Mouse (Mus musculus) midbrain, embryonic 15.5 days (tissue): ENCODE measurements around the gene Tcn2. TPM values are rescaled to one million over a fixed set of nuclear protein-coding genes. Genes with fewer than 3 reads are reported as not detected.

ENCODE experiments used
- ATAC-seq: fragments of 200-750 bp; cut with Nextera tagmentation; replicated peaks from 2 replicates; pipeline ENCODE4 v1.8.0; 2017; ENCODE audit warnings: moderate TSS enrichment
- H3K27ac ChIP-seq: fragments of 300-500 bp; sonication (generic); 2 replicates; pipeline ENCODE4 v1.5.1; 2015; ENCODE audit warnings: mild to moderate bottlenecking, inconsistent platforms
- H3K27me3 ChIP-seq: fragments of 300-500 bp; sonication (generic); replicated peaks from 2 replicates; pipeline ENCODE4 v1.6.1; 2015; ENCODE audit warnings: inconsistent platforms
- H3K36me3 ChIP-seq: fragments of 300-500 bp; sonication (generic); replicated peaks from 2 replicates; pipeline ENCODE4 v1.6.1; 2015; ENCODE audit warnings: inconsistent platforms
- H3K4me1 ChIP-seq: fragments of 300-500 bp; sonication (generic); 2 replicates; pipeline ENCODE4 v1.6.1; 2015; ENCODE audit warnings: inconsistent platforms
- H3K4me2 ChIP-seq: fragments of 300-500 bp; sonication (generic); 2 replicates; pipeline ENCODE4 v1.6.1; 2015; ENCODE audit warnings: inconsistent platforms, mild to moderate bottlenecking, moderate library complexity
- H3K4me3 ChIP-seq: fragments of 300-500 bp; sonication (generic); 2 replicates; pipeline ENCODE4 v1.5.1; 2015; ENCODE audit warnings: mild to moderate bottlenecking, inconsistent platforms
- H3K9ac ChIP-seq: fragments of 300-500 bp; sonication (generic); 2 replicates; pipeline ENCODE4 v1.6.1; 2015; ENCODE audit warnings: mild to moderate bottlenecking, inconsistent platforms
- H3K9me3 ChIP-seq: fragments of 300-500 bp; sonication (generic); 2 replicates; pipeline ENCODE4 v1.6.1; 2016; ENCODE audit warnings: inconsistent platforms
- WGBS: fragments of 180-500 bp; shearing (Covaris S2); methylation state at CpG from one replicate; pipeline ENCODE4 v1.1.7; 2015; ENCODE audit warnings: mixed read lengths; 5-methylcytosine and 5-hydroxymethylcytosine counted together
- polyA plus RNA-seq: library from polyadenylated mRNA; unstranded; fragments of >200 nt; fragmentation: Nextera tagmentation; extraction: Ambion mirVana; gene quantifications from 2 replicates; pipeline ENCODE4 v1.2.1, GENCODE M21; 2015

Gene Tcn2
- polyA plus RNA-seq, 1 experiment from 2014 or later: 22.6 TPM

DNA sequence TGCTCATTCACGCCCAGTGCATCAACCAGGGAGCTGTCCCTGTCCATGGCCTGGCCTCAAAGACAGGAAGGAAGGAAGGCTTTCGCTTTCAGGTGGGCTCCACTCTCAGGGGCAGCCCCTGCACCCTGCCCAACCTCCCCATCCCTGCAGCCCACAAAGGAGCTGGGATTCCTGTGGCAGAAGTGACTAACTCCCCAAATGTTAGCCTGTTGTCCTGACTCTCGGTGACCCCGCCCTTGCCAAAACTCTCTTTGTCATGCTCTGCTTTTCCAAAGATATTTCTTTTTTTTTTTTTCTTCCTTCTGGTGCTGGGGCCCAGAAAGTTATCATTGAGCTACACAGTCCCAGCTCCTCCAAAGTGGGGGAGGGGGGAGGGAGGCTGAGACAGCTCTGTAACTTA, 22.7 kb downstream of the Tcn2 start:
- Histone ChIP-seq H3K27ac (no peak overlapping the region), H3K9me3 (no peaks in the 10 kb centered on the region), H3K4me1 (peaks cover 47% of the 10 kb centered on the region), H3K27me3 (no peaks in the 10 kb centered on the region), H3K4me3 (no peak overlapping the region), H3K4me2 (no peak overlapping the region), H3K36me3 (0 out of 2 replicates have a peak, but pooled peaks cover 2% of the 10 kb centered on the region), H3K9ac (no peak overlapping the region)
- 90% methylated on average over 4 of the region's 4 CpGs for WGBS
- ATAC-seq: no peak

DNA sequence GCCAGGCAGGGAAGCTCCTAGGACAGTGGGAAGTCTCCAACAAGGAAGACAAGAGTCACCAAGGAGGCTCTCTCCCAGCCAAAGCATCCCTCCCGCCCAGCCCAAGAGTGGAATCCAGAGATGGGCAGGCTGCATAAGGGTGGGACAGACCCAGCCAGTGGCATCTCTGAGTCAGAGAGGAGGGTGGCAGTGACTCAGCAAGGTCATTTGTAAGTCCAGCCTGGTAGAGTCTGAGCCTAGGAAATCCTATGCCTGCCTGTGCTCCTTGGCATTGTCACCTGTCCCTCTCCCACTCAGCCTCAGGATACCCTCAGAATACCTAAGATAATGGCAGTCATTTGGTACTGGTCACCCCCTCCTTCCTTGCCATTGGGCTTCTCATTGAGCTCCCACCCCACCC, 26.5 kb downstream of the Tcn2 start:
- WGBS: 100% methylated on average over 1 of the region's 1 CpGs

DNA sequence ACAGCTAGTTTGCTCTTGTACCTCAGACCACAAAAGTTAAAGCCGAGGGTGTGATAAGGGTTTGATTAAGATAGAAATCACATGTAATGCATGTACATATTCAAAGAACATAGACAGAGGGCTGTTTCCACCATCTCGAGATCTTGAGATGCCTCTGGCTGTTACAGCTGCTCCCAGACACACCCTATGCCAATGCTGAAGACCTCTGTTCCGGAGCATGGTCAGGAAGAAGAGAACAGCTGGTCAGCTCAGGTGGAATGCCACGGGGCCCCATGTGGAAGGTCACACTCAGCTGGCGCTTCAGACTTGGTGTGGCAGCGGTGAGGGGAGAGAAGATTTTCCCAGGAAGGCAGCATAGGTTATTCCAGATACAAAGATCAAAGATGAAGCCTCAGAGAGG, 27.3 kb downstream of the Tcn2 start:
- Histone ChIP-seq H3K36me3 (0 out of 2 replicates have a peak, but pooled peaks cover 2% of the 10 kb centered on the region), H3K9me3 (no peaks in the 10 kb centered on the region), H3K4me3 (no peak overlapping the region), H3K4me1 (peaks cover 18% of the 10 kb centered on the region), H3K9ac (no peak overlapping the region), H3K4me2 (no peak overlapping the region), H3K27ac (no peak overlapping the region), H3K27me3 (no peaks in the 10 kb centered on the region)
- 88% methylated on average over 6 of the region's 6 CpGs for WGBS
- ATAC-seq: no peak

More for the DNA sequence above, 26.5 kb downstream of the Tcn2 start:
- H3K4me2 ChIP-seq: no peak overlapping the region
- no peak overlapping the region for H3K4me3 ChIP-seq
- no peak overlapping the region for H3K9ac ChIP-seq
- H3K9me3 ChIP-seq: no peaks in the 10 kb centered on the region
- no peaks in the 10 kb centered on the region for H3K27me3 ChIP-seq
- H3K27ac ChIP-seq: no peak overlapping the region
- peaks cover 20% of the 10 kb centered on the region for H3K4me1 ChIP-seq
- ATAC-seq: no peak
- 0 out of 2 replicates have a peak, but pooled peaks cover 2% of the 10 kb centered on the region for H3K36me3 ChIP-seq

DNA sequence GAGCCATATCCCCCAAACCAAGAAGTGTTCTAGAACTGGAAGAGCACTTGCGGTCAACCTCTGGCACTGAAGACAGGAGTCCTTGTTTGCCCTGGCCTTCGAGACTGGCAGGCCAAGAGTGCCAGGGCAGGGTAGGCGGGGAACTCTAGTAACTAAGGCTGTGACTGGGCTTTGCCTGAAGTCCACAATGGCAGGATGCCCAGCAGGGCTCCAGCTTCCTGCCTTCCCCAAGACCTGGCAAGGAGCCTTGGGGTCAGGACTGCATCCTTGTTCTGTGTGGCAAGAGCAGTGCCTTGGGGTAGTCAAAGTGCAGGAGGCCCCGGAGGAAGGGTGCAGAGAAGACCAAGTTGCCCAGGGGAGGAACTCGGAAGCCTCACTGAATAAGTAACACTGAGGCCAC, 28.9 kb downstream of the Tcn2 start:
- Histone ChIP-seq H3K4me1 (peaks cover 11% of the 10 kb centered on the region; the same call in 1 of the 2 replicates), H3K4me3 (no peak overlapping the region), H3K27ac (no peak overlapping the region), H3K9me3 (no peaks in the 10 kb centered on the region), H3K36me3 (0 out of 2 replicates have a peak, but pooled peaks cover 5% of the 10 kb centered on the region), H3K9ac (no peak overlapping the region), H3K27me3 (no peaks in the 10 kb centered on the region), H3K4me2 (no peak overlapping the region)
- WGBS: 83% methylated on average over 5 of the region's 5 CpGs
- no peak for ATAC-seq

DNA sequence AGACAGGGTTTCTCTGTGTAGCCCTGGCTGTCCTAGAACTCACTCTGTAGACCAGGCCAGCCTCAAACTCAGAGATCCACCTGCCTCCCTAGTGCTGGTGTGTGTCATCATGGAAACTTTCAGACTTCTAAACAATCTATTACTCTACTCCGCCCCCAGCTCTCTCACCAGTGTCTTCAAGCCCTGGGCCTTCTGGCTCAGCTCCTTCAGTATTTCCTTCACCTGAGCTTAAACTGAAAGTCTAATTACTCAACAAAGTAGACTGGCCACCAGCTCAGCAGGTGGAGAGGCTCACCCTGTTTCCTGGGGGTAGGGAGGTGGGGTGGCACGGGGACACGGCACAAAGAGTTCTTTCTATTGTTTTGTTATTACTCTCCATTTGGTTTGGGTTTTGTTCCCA, 29.4 kb downstream of the Tcn2 start:
- 0 out of 2 replicates have a peak, but pooled peaks cover 9% of the 10 kb centered on the region for H3K36me3 ChIP-seq
- no peaks in the 10 kb centered on the region for H3K27me3 ChIP-seq
- ATAC-seq: no peak
- no peak overlapping the region for H3K4me3 ChIP-seq
- H3K9me3 ChIP-seq: no peaks in the 10 kb centered on the region
- H3K4me1 ChIP-seq: peaks cover 11% of the 10 kb centered on the region; the same call in 1 of the 2 replicates
- WGBS: 90% methylated on average over 3 of the region's 3 CpGs
- H3K9ac ChIP-seq: no peak overlapping the region
- no peak overlapping the region for H3K4me2 ChIP-seq
- no peak overlapping the region for H3K27ac ChIP-seq

DNA sequence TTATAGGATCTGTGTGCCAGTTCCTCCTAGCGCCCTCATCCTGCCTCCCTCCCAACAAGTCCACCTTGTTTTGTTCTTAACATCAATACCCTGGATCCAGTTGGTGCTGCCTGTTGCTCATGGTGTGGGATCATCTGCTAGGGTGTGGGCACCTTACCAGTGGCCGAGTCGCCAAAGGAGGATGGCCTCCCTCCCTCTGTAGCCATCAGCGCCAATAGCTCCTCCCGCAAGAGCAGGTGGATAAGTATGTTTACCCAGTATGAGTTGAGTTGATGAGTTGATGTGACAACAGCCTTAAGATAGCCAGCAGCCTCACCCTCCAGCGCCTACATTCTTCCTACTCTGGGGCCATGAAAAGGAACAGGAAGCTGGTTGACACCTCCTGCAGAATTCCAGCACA, 31.7 kb downstream of the Tcn2 start:
- no peak overlapping the region for H3K4me3 ChIP-seq
- peaks cover 14% of the 10 kb centered on the region; the same call in 1 of the 2 replicates for H3K36me3 ChIP-seq
- H3K4me2 ChIP-seq: 0 out of 2 replicates have a peak overlapping the region, but pooled peaks have one; percentile 5
- H3K4me1 ChIP-seq: peaks cover 17% of the 10 kb centered on the region
- ATAC-seq: no peak
- H3K27me3 ChIP-seq: no peaks in the 10 kb centered on the region
- no peaks in the 10 kb centered on the region for H3K9me3 ChIP-seq
- whole genome bisulfite sequencing: 88% methylated on average over 6 of the region's 6 CpGs
- no peak overlapping the region for H3K27ac ChIP-seq
- H3K9ac ChIP-seq: no peak overlapping the region

DNA sequence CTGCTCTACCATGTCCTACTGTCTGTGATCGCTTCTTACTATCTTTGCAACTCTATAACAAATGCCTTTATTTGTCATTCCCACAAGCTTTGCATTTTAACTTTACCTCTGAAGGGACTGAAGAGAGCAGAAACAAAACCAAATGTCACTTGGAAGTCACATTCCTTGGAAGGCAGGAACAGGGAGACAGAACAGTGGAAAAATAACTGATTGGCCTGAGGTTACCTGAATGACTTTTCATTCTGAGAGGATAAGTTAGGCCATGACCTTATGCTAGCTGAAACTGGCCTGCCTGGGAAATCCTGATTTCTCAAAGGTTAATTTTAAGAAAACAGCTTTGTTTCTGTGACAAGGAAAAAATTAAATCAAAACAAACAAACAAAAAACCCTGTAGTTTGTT, 36.0 kb downstream of the Tcn2 start:
- no peak for ATAC-seq
- peaks cover 14% of the 10 kb centered on the region; the same call in 1 of the 2 replicates for H3K36me3 ChIP-seq
- no peak overlapping the region for H3K4me3 ChIP-seq
- no peaks in the 10 kb centered on the region for H3K27me3 ChIP-seq
- H3K4me2 ChIP-seq: peak overlapping the region; percentile 72; the same call in 1 of the 2 replicates
- H3K9me3 ChIP-seq: no peaks in the 10 kb centered on the region
- no peak overlapping the region for H3K9ac ChIP-seq
- H3K4me1 ChIP-seq: peaks cover 20% of the 10 kb centered on the region
- no peak overlapping the region for H3K27ac ChIP-seq
- WGBS: 93% methylated on average over 1 of the region's 1 CpGs

DNA sequence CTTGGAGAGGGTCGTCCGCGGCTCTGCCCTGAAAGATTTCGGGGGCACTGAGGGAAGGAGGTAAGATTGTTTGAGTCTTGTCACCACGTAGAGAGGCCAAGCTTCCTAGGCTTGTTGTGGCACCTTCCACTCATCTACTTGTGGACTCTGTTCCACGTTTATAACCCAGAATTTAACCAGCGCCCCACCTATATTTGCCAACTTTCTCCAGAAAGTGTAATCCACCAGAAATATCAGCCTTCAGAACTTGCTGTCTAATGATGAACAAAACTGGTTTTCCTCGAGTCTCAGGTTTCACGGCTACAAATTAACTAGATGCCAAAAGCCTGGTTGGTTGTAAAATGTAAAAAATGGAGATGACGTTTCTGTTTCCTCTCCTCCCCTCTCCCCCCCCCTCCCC, 36.5 kb downstream of the Tcn2 start:
- Histone ChIP-seq H3K4me3 (peak overlapping the region; percentile 50), H3K9me3 (no peaks in the 10 kb centered on the region), H3K27me3 (no peaks in the 10 kb centered on the region), H3K4me1 (peaks cover 19% of the 10 kb centered on the region), H3K27ac (peak overlapping the region; percentile 84), H3K9ac (peak overlapping the region; percentile 54), H3K36me3 (peaks cover 14% of the 10 kb centered on the region; the same call in 1 of the 2 replicates), H3K4me2 (peak overlapping the region; percentile 72)
- WGBS: 3% methylated on average over 10 of the region's 10 CpGs
- no peak for ATAC-seq

DNA sequence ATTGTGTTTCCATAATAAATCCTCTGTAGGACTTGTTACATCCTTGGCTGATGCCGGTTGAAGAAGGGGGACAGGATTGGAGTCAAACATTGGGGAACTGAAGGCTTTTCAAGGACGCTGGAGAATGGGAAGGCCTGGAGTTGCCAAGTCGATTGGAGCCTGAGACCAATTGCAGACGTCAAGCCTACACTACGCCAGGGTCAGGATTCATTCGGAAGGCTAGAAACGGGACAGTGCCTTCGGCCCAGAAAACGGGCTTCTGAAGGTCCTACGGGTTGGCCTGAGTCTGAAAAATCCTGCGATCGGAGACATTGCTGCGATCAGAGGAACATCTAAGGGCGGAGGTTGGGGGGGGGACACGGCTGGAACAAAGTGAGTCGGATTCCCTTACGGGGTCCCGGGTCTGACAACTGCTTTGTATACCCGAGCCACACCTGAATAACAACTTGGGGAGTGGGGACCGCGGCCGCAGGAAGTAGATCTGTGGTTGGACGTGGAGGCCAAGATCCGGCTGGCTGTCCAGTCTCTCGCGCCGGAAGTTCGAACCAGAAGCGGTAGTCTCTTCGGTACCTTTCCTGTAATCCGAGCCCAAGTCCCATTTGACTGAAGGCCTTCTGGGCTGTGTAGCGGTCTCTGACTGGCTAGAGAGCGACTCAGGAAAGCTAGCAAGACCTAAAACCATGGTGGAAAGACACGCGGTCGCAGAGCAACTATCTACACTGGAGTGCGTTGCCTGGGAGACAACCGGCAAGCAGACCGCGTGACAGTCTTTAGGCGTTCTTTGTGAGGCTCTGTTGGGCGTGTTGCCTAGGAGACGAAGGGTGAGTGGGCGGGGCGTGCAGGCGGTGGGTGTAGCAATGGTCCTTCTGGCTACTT, 37.3 kb downstream of the Tcn2 start, which contains the start of the genes 4921536K21Rik and Dusp18:
Gene 4921536K21Rik (minus strand): TSS at position 693 of the 876 bp plus-strand sequence.
Gene Dusp18 (plus strand): TSS at position 835 of the 876 bp plus-strand sequence.
- Histone ChIP-seq H3K4me3 (peak within 1 kb of the TSS; percentile 50), H3K4me1 (peaks cover 13% of the 10 kb centered on the region), H3K4me2 (peak within 1 kb of the TSS; percentile 72), H3K9me3 (no peaks in the 10 kb centered on the region), H3K27me3 (no peaks in the 10 kb centered on the region), H3K36me3 (peaks cover 14% of the 10 kb centered on the region; the same call in 1 of the 2 replicates), H3K27ac (peak within 1 kb of the TSS; percentile 84), H3K9ac (peak within 1 kb of the TSS; percentile 54)
- WGBS: 3% methylated on average over 46 of the region's 46 CpGs
- peak; percentile 99 for ATAC-seq

DNA sequence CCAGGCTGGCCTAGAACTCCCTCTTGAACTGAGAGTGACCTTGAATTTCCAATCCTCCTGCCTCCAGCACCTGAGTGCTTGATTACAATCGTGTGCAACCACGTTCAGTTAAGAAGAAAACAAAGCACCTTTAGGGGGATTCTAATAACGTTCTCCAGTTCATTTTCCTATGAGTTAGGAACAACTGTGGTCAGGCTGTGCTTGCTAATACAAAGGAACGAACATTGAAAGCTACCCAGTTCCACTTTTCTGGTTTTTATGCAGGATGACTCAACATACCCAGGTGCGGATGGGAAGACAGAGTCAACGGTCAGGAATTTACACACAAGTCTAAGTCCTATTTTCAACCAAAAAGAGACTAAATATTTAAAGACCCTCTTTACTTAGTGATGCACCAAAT, 38.0 kb downstream of the Tcn2 start:
- Histone ChIP-seq H3K9ac (no peak overlapping the region), H3K27ac (no peak overlapping the region), H3K4me3 (0 out of 2 replicates have a peak overlapping the region, but pooled peaks have one; percentile 50), H3K9me3 (no peaks in the 10 kb centered on the region), H3K36me3 (peaks cover 14% of the 10 kb centered on the region; the same call in 1 of the 2 replicates), H3K4me2 (peak overlapping the region; percentile 72), H3K27me3 (no peaks in the 10 kb centered on the region), H3K4me1 (peaks cover 13% of the 10 kb centered on the region)
- ATAC-seq: no peak
- WGBS: 82% methylated on average over 6 of the region's 6 CpGs

DNA sequence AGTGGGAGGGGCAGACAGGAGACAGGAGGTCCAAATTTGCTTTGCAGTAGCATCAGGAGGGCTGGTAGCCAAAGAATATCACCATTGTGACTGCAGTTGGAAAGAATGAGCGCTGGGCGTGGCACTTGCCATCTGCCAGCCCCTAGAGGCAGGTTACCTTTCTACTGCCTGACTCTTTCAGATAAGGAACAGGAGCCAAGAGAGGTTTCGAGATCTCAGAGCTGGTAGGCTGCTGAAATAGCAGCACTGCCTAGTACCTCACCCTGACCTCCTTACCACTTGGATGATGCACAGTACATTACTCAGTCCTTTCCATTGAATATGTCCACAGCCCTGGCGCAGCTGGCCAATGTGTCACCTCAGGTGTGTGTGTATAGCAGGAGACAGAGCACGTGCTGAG, 44.6 kb downstream of the Tcn2 start:
- no peak overlapping the region for H3K4me2 ChIP-seq
- H3K9ac ChIP-seq: no peak overlapping the region
- ATAC-seq: no peak
- 73% methylated on average over 5 of the region's 5 CpGs for WGBS
- no peak overlapping the region for H3K4me3 ChIP-seq
- no peaks in the 10 kb centered on the region for H3K27me3 ChIP-seq
- H3K27ac ChIP-seq: no peak overlapping the region
- no peaks in the 10 kb centered on the region for H3K4me1 ChIP-seq
- no peaks in the 10 kb centered on the region for H3K36me3 ChIP-seq
- H3K9me3 ChIP-seq: no peaks in the 10 kb centered on the region

DNA sequence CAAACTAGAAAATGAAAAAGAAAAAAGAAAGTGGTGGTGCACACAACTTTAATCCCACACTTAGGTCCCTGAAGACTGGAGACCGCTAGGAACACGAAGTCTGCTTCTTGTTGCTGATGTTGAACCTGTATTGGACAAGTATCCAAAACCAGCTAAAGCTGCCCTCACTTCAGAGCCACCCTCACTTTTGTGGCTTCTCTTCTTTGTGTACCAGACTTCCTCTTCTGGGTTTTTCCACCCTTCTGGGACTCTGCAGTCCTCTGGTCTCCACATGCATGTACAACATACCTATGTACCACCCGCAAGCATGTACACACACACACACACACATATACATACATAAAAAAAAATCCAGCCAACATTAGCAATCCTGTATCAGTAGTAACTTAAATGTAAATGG, 48.2 kb downstream of the Tcn2 start:
- no peaks in the 10 kb centered on the region for H3K27me3 ChIP-seq
- H3K4me1 ChIP-seq: no peaks in the 10 kb centered on the region
- no peak overlapping the region for H3K9ac ChIP-seq
- WGBS: 93% methylated on average over 3 of the region's 3 CpGs
- H3K4me2 ChIP-seq: no peak overlapping the region
- no peak overlapping the region for H3K27ac ChIP-seq
- no peaks in the 10 kb centered on the region for H3K36me3 ChIP-seq
- no peak overlapping the region for H3K4me3 ChIP-seq
- no peak for ATAC-seq
- H3K9me3 ChIP-seq: no peaks in the 10 kb centered on the region
